Mouse (Mus musculus) embryonic facial prominence, embryonic 15.5 days (tissue): ENCODE results near the gene Rem1. TPM values are rescaled to one million over a fixed set of nuclear protein-coding genes. Genes with fewer than 3 reads are reported as not detected.
"Not testable (repeated sequence)": the region's sequence is repeated elsewhere in the genome, so short reads cannot be mapped to it uniquely, and the experiment has no call there.

Experiments
- ATAC-seq: fragments of 200-750 bp; cut with Nextera tagmentation; 2 replicates; pipeline ENCODE4 v1.8.0; 2017; ENCODE audit warnings: low read depth, moderate TSS enrichment; ENCODE audit not compliant: insufficient number of reproducible peaks, low FRiP score, low TSS enrichment
- H3K27ac ChIP-seq: fragments of 300-500 bp; sonication (generic); replicated peaks from 2 replicates; pipeline ENCODE4 v1.5.1; 2015; ENCODE audit warnings: mild to moderate bottlenecking, inconsistent platforms
- H3K27me3 ChIP-seq: fragments of 300-500 bp; sonication (generic); 2 replicates; pipeline ENCODE4 v1.6.1; 2015; ENCODE audit warnings: inconsistent platforms
- H3K36me3 ChIP-seq: fragments of 300-500 bp; sonication (generic); 2 replicates; pipeline ENCODE4 v1.6.1; 2015; ENCODE audit warnings: mild to moderate bottlenecking, inconsistent platforms
- H3K4me1 ChIP-seq: fragments of 300-500 bp; sonication (generic); 2 replicates; pipeline ENCODE4 v1.6.1; 2015; ENCODE audit warnings: inconsistent platforms
- H3K4me2 ChIP-seq: fragments of 300-500 bp; sonication (generic); replicated peaks from 2 replicates; pipeline ENCODE4 v1.6.1; 2015; ENCODE audit warnings: mild to moderate bottlenecking, inconsistent platforms
- H3K4me3 ChIP-seq: fragments of 300-500 bp; sonication (generic); replicated peaks from 2 replicates; pipeline ENCODE4 v1.5.1; 2015; ENCODE audit warnings: mild to moderate bottlenecking, inconsistent platforms
- H3K9ac ChIP-seq: fragments of 300-500 bp; sonication (generic); 2 replicates; pipeline ENCODE4 v1.6.1; 2015; ENCODE audit warnings: inconsistent platforms
- H3K9me3 ChIP-seq: fragments of 300-500 bp; sonication (generic); replicated peaks from 2 replicates; pipeline ENCODE4 v1.6.1; 2016; ENCODE audit warnings: inconsistent platforms
- WGBS: fragments of 180-500 bp; shearing (Covaris S2); methylation state at CpG from one replicate; pipeline ENCODE4 v1.1.7; 2015; 5-methylcytosine and 5-hydroxymethylcytosine counted together
- polyA plus RNA-seq: library from polyadenylated mRNA; unstranded; fragments of >200 nt; fragmentation: Nextera tagmentation; extraction: Ambion mirVana; gene quantifications from 2 replicates; pipeline ENCODE4 v1.2.1, GENCODE M21; 2015

Rem1 gene
- polyA plus RNA-seq, 1 experiment from 2014 or later = 5.3 TPM

GRCm38 (mm10) chr2:152657398-152657797 lies 30.6 kb downstream of the Rem1 start:
- no peak overlapping the region for H3K4me3 ChIP-seq
- no peak overlapping the region for H3K27ac ChIP-seq
- no peak overlapping the region for H3K4me2 ChIP-seq
- no peaks in the 10 kb centered on the region for H3K36me3 ChIP-seq
- H3K4me1 ChIP-seq = 0 out of 2 replicates have a peak, but pooled peaks cover 3% of the 10 kb centered on the region
- no peaks in the 10 kb centered on the region for H3K27me3 ChIP-seq
- H3K9me3 ChIP-seq = no peaks in the 10 kb centered on the region
- H3K9ac ChIP-seq = no peak overlapping the region
- ATAC-seq = no peak
- WGBS = 61% methylated on average over 10 of the region's 10 CpGs

GRCm38 (mm10) chr2:152661163-152661562 lies 34.4 kb downstream of the Rem1 start:
- no peaks in the 10 kb centered on the region for H3K36me3 ChIP-seq
- H3K27ac ChIP-seq = no peak overlapping the region
- no peak overlapping the region for H3K9ac ChIP-seq
- no peaks in the 10 kb centered on the region for H3K27me3 ChIP-seq
- H3K9me3 ChIP-seq = no peaks in the 10 kb centered on the region
- WGBS = 80% methylated on average over 6 of the region's 6 CpGs
- ATAC-seq = no peak
- no peaks in the 10 kb centered on the region for H3K4me1 ChIP-seq
- no peak overlapping the region for H3K4me3 ChIP-seq
- H3K4me2 ChIP-seq = no peak overlapping the region

- ATAC-seq, H3K4me3 ChIP-seq: not testable (repeated sequence)
- 77% methylated on average over 3 of the region's 3 CpGs for WGBS
Measured at GRCm38 (mm10) chr2:152666191-152666590, 39.4 kb downstream of the Rem1 start.

GRCm38 (mm10) chr2:152669256-152669638 lies 42.5 kb downstream of the Rem1 start, which contains the start of gene H13:
Gene H13 (plus strand): TSS chr2:152669461.
- peaks cover 36% of the 10 kb centered on the region for H3K4me1 ChIP-seq
- peaks cover 7% of the 10 kb centered on the region; the same call in 1 of the 2 replicates for H3K36me3 ChIP-seq
- no peaks in the 10 kb centered on the region for H3K27me3 ChIP-seq
- H3K27ac ChIP-seq = peak within 1 kb of the TSS; percentile 98
- peak within 1 kb of the TSS; percentile 97 for H3K4me3 ChIP-seq
- peak within 1 kb of the TSS; percentile 58 for H3K4me2 ChIP-seq
- WGBS = 0% methylated on average over 35 of the region's 35 CpGs
- no peaks in the 10 kb centered on the region for H3K9me3 ChIP-seq
- H3K9ac ChIP-seq = peak within 1 kb of the TSS; percentile 96
- ATAC-seq = peak; percentile 71

More at GRCm38 (mm10) chr2:152666191-152666590, 39.4 kb downstream of the Rem1 start:
- H3K9me3 ChIP-seq, H3K27me3 ChIP-seq, H3K9ac ChIP-seq, H3K36me3 ChIP-seq, H3K27ac ChIP-seq, H3K4me2 ChIP-seq: not testable (repeated sequence)
- peaks cover 11% of the 10 kb centered on the region for H3K4me1 ChIP-seq

- Histone ChIP-seq H3K27me3 (no peaks in the 10 kb centered on the region), H3K4me1 (peaks cover 43% of the 10 kb centered on the region), H3K27ac (peak overlapping the region; percentile 98), H3K4me3 (peak overlapping the region; percentile 97), H3K36me3 (peaks cover 10% of the 10 kb centered on the region), H3K9ac (peak overlapping the region; percentile 96), H3K4me2 (peak overlapping the region; percentile 58), H3K9me3 (no peaks in the 10 kb centered on the region)
- peak; percentile 82 for ATAC-seq
- under 1% methylated on average over 46 of the region's 46 CpGs for WGBS
Measured at GRCm38 (mm10) chr2:152669639-152670484, 43.1 kb downstream of the Rem1 start.

- peak overlapping the region; percentile 98 for H3K27ac ChIP-seq
- WGBS = 54% methylated on average over 9 of the region's 9 CpGs
- no peaks in the 10 kb centered on the region for H3K27me3 ChIP-seq
- peaks cover 55% of the 10 kb centered on the region for H3K4me1 ChIP-seq
- H3K9ac ChIP-seq = peak overlapping the region; percentile 37
- no peak for ATAC-seq
- no peaks in the 10 kb centered on the region for H3K9me3 ChIP-seq
- H3K4me2 ChIP-seq = peak overlapping the region; percentile 58
- peak overlapping the region; percentile 97 for H3K4me3 ChIP-seq
- H3K36me3 ChIP-seq = peaks cover 22% of the 10 kb centered on the region
Measured at GRCm38 (mm10) chr2:152670983-152671641, 44.4 kb downstream of the Rem1 start.

- Histone ChIP-seq H3K4me2 (peak overlapping the region; percentile 58), H3K36me3 (peaks cover 27% of the 10 kb centered on the region), H3K27me3 (no peaks in the 10 kb centered on the region), H3K4me3 (peak overlapping the region; percentile 97), H3K9me3 (no peaks in the 10 kb centered on the region), H3K27ac (peak overlapping the region; percentile 98; the same call in 1 of the 2 replicates), H3K9ac (peak overlapping the region; percentile 37; the same call in 1 of the 2 replicates), H3K4me1 (peaks cover 56% of the 10 kb centered on the region)
- no peak for ATAC-seq
- WGBS = 25% methylated on average over 5 of the region's 5 CpGs
Measured at GRCm38 (mm10) chr2:152671642-152671999, 44.9 kb downstream of the Rem1 start.

- 76% methylated on average over 12 of the region's 12 CpGs for WGBS
- Histone ChIP-seq H3K4me1 (peaks cover 56% of the 10 kb centered on the region), H3K9me3 (no peaks in the 10 kb centered on the region), H3K27me3 (no peaks in the 10 kb centered on the region), H3K9ac (no peak overlapping the region), H3K4me2 (peak overlapping the region; percentile 58), H3K36me3 (peaks cover 33% of the 10 kb centered on the region), H3K4me3 (peak overlapping the region; percentile 97), H3K27ac (no peak overlapping the region)
- ATAC-seq = no peak
Measured at GRCm38 (mm10) chr2:152672166-152672565, 45.4 kb downstream of the Rem1 start.

GRCm38 (mm10) chr2:152674148-152674547 lies 47.4 kb downstream of the Rem1 start:
- Histone ChIP-seq H3K4me1 (peaks cover 56% of the 10 kb centered on the region), H3K27ac (0 out of 2 replicates have a peak overlapping the region, but pooled peaks have one; percentile 3), H3K4me2 (no peak overlapping the region), H3K9me3 (no peaks in the 10 kb centered on the region), H3K9ac (no peak overlapping the region), H3K4me3 (no peak overlapping the region), H3K36me3 (peaks cover 49% of the 10 kb centered on the region), H3K27me3 (no peaks in the 10 kb centered on the region)
- 74% methylated on average over 11 of the region's 11 CpGs for WGBS
- ATAC-seq = no peak

GRCm38 (mm10) chr2:152675252-152675791 lies 48.6 kb downstream of the Rem1 start:
- ATAC-seq = no peak
- Histone ChIP-seq H3K27ac (peak overlapping the region; percentile 29; the same call in 1 of the 2 replicates), H3K36me3 (peaks cover 61% of the 10 kb centered on the region), H3K9me3 (no peaks in the 10 kb centered on the region), H3K4me1 (peaks cover 54% of the 10 kb centered on the region), H3K27me3 (no peaks in the 10 kb centered on the region), H3K4me3 (no peak overlapping the region), H3K4me2 (no peak overlapping the region), H3K9ac (no peak overlapping the region)
- 54% methylated on average over 13 of the region's 13 CpGs for WGBS

GRCm38 (mm10) chr2:152678302-152678701 lies 51.6 kb downstream of the Rem1 start:
- H3K36me3 ChIP-seq = peaks cover 83% of the 10 kb centered on the region
- peaks cover 25% of the 10 kb centered on the region for H3K4me1 ChIP-seq
- no peak for ATAC-seq
- no peak overlapping the region for H3K4me3 ChIP-seq
- 45% methylated on average over 3 of the region's 3 CpGs for WGBS
- H3K27ac ChIP-seq = no peak overlapping the region
- H3K4me2 ChIP-seq = no peak overlapping the region
- no peaks in the 10 kb centered on the region for H3K9me3 ChIP-seq
- no peaks in the 10 kb centered on the region for H3K27me3 ChIP-seq
- no peak overlapping the region for H3K9ac ChIP-seq
